Mouse (Mus musculus) skeletal muscle tissue, adult 2 months (tissue): ENCODE data around the gene Mrpl22.
"Not testable (repeated sequence)": the region's sequence is repeated elsewhere in the genome, so short reads cannot be mapped to it uniquely, and the experiment has no call there.

Source experiments
- DNase-seq: peaks from one replicate; pipeline ENCODE4 v3.0.0-alpha.2; 2012; ENCODE audit warnings: low read depth, low spot score

The Mrpl22 gene

DNA sequence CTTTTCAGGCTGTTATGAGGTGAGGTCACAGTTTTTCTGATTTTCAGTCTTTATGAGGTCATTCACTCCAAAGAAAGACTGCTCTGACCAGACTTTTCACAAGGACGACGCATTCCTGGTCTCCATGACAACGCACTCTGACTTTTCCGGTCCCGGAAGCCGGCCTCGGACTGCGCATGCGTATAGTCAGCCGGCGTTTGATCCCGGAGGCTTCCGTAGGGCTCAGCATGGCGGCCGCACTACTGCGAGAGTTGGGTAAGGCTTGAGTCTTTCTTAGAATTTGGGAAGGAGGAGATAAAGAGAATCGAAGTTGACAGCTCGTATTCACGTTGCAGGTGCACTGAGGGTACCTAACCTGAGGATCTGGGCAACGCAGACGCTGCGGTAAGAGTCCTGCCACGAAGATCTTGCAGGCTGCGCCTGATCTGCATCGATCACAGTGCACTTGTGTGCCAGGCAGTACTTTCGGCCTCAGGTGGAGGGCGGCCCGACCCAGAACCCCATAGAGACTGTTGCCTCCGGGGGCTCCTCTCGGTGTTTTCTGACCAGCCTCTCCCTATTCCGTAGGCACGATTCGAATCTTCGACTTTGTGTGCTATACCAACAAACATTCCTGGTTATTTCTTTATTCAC, at the start of gene Mrpl22:
Gene Mrpl22, plus strand, starts transcription at position 203 of the 633 bp plus-strand sequence.
- DNase-seq: peak; percentile 94

GRCm38 (mm10) chr11:58123711-58124110, 47.8 kb upstream of the Mrpl22 start:
- DNase-seq: no peak

DNA sequence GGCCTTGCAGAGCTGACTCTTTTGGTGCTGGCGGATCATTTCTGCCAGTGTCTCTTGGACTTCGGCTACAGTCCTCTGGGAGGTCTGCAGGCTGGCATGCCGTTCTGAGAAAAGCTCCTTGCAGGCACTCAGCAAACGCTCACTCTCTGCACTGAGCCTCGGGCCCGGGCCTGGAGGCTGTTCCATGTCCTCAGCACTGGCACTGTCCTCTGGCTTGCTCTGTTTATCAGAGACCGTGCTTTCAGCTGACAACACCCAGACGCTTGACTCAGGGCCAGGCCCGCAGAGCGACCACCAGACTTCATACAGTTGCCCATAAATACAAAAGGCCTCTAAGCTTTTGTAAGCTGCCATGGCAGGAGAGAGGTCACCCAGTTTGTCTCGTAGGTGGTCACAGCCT, 46.4 kb upstream of the Mrpl22 start:
- DNase-seq: no peak

- DNase-seq: peak; percentile 93
These were observed 44.9 kb upstream of the Mrpl22 start for GRCm38 (mm10) chr11:58126397-58127160.

- no peak for DNase-seq
These were observed 43.9 kb upstream of the Mrpl22 start for GRCm38 (mm10) chr11:58127544-58127943.

GRCm38 (mm10) chr11:58129302-58129843, 42.1 kb upstream of the Mrpl22 start:
- no peak for DNase-seq

GRCm38 (mm10) chr11:58132026-58132425, 39.4 kb upstream of the Mrpl22 start:
- DNase-seq: no peak

GRCm38 (mm10) chr11:58134869-58135268, 36.6 kb upstream of the Mrpl22 start:
- no peak for DNase-seq

DNA sequence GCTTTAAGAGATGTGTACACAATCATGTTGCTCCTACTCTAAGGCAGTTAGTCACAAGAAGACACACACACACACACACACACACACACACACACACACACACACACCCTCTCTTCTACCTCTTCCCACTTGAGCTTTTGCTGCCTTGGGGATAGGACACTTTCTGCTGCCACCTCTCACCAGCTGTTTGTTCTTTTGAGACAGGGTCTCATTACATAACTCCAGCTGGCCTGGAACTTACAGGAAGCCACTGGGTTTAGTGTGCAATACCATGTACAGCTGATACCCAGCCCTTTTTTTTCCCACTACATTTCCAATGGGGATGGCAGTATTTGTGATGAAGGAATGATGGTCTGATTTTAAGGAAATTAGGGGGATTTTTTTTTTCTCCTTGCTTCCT, 36.2 kb upstream of the Mrpl22 start:
- DNase-seq: no peak

DNA sequence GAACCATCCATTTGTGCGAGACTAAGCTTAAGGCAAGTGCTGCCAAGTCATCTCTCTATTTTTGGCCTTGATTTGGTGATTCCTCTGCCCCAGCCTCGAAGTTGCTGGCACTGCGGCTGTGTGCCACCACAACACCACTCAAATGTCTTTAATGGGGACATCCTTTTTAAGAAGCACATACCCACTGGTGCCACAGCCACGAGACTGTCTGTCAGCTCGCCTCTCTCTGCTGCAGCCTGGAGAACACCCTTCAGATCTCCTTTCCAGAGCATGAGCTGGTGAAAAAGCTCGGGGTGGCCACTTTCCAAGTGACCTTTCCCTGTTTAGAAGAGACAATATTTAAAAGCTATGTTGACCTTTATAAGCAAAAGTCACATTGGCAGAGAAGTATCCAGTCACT, 34.8 kb upstream of the Mrpl22 start:
- DNase-seq: no peak

GRCm38 (mm10) chr11:58138821-58139220, 32.6 kb upstream of the Mrpl22 start:
- no peak for DNase-seq

DNA sequence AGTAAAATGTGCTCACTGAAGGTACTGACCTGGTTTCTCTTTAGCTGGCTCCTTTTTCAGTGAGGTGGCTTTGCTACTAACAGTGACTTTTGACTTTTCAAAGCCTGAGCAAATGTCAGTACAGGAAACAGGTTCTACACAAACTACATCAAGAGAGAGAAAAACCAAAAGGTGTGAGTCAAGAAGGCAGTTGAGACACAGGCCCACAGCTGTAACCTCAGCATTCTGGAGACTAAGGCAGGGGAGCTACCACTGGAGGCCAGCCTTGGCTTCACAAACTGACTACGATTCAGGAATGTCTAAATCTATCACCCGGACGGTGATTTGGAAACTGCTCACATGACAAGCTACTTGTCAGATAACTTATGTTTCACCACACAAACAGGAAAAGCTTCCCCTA, 32.0 kb upstream of the Mrpl22 start:
- DNase-seq: no peak

DNA sequence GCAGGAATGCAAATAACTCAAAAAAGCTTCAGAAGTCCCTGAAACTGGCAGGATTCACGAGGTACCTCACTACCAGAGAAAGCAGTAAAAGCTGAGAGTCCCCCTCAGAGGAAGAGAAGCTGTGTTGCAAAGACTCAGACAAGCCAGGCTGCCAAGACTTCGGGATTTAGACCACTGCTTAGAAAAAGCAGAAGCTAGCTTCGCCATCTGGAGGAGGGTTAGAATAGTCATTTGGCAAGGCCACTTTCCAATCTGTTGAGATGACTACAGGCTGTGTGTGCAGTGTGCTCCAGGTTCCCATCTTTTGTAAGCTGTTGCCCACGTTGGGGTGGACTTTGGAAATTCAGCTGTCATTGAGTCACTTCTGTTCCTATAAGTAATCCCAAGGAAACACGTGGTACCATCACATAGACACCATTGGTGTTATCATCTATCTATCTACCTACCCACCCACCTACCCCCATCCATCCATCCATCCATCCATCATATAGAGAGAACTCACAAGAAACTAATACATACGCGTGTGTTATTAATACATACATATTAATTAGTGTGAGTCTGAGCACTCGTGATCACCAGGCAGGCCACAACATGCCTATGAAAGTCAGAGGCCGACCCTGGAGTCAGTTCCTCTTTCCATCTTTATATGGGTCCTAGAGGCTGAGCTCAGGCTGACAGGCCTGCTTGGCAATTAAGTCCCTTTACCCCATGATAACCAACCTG, 27.6 kb upstream of the Mrpl22 start:
- no peak for DNase-seq

GRCm38 (mm10) chr11:58146241-58146640, 25.2 kb upstream of the Mrpl22 start:
- no peak for DNase-seq

- DNase-seq: no peak
These were observed 16.0 kb upstream of the Mrpl22 start for GRCm38 (mm10) chr11:58155458-58155857.

DNA sequence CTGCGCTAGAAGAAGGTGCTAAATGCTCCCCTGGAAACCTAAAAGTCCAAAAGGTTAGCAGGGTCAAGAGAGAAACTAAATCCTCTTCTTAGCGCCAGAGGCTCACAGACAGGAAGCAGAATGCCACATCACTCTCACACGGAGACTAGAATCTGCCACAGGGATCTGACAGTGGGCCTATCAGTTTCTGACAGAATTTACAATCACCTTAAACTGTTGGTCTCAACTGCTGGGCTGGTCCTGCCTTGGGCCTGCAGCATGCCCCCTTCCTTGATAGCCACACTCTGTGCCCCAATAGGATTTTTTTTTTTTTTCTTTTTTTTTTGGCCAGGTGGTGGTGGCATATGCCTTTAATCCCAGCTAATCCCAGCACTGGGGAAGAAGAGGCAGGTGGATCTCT, 14.6 kb upstream of the Mrpl22 start:
- DNase-seq: no peak

GRCm38 (mm10) chr11:58165072-58165471, 6.4 kb upstream of the Mrpl22 start:
- no peak for DNase-seq

DNA sequence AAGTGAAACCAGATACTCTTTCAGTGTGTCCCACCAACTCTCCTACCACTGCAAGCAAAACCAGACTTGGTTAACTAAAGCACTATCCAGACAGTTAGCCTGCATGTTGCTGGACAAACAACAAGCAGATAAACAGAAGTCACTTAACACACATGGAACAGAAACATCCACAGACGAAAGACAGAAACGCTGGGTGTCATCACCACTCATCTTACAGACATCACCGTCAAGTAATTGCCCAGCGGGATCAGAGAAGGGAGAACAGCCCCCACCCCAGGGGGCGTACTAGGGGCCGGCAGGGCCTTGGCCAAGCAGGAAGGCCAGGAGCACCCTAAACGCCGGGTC, 3.7 kb upstream of the Mrpl22 start:
- no peak for DNase-seq

DNA sequence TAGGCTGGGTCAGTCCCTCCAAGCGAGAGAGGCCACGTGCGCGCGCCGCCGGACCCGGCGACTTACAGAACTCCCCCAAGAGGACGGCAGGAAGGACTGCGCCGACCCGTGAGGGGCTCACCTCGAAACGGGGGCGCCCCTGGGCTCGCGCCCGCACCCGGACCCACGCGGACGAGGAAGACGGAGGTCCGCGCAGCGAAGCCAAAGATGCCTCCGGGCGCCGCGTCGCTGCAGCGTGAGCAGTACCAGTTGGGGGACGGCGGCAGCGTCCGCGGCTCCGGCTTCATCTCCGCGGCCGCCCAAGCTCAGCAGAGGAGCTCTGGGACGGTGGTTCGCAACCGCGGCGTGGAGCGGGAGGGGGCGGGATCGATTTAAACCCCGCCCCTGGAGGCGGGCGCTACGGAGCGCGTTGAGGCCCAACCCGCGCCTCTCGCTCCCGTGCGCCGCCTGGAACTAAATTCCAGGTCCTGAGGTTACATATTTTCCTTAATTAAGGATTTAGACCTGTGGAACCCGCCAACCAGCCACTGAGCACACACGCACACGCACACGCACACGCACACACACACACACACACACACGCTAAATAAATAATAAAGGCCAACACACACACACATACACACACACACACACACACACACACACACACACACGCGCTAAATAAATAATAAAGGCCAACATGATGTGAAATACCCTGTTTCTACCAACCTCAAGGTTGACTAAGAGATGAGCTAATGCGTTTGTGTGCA, 3.1 kb upstream of the Mrpl22 start, which contains the start of gene Gemin5:
Gene Gemin5, minus strand, starts transcription at position 373 of the 749 bp plus-strand sequence.
- DNase-seq: peak; percentile 69

GRCm38 (mm10) chr11:58169666-58170065, 1.8 kb upstream of the Mrpl22 start:
- no peak for DNase-seq

DNA sequence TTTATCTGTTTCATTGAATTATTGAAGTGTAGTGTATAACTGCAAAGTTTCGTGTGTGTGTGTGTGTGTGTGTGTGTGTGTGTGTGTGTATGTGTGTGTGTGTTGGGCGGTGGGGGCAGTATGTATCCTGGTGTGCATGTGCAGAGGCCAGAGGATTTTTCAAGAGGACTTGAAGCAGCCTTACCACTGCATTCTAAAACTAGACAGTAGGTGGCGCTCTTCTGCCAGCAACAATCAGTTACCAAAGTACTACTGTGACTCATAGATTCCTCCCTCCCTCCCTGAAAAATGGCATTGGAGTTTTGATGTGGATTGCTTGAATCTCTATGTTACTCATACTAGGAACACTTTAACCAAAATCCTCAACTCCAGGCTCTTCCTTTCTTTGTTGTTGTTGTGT, 8.1 kb downstream of the Mrpl22 start:
- peak; percentile 94 for DNase-seq

DNA sequence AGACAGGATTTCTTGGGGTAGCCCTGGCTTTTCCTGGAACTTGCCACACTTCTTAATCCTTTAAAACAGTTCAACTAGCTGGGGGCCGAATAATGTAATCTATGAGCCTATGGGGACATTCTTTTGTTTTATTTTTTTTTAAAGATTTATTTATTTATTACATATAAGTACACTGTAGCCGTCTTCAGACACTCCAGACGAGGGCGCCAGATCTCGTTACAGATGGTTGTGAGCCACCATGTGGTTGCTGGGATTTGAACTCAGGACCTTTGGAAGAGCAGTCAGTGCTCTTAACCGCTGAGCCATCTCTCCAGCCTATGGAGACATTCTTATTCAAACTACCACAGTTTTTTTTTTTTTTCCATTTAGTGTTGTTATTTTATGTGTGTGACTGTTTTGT, 8.5 kb downstream of the Mrpl22 start:
- DNase-seq: not testable (repeated sequence)
